Mouse (Mus musculus): ENCODE data around the gene Ccdc40.

Ccdc40 gene

GRCm38 (mm10) chr11:119281030-119281429, 52.7 kb downstream of the Ccdc40 start:
- in situ Hi-C loops (cut with MboI, MseI), result loop anchor here (25.0 kb wide), 1 partner anchor 994 kb away; the partner anchor contains the start of gene Usp36

- in situ Hi-C loops (cut with MboI, MseI), result loop anchor here (25.0 kb wide), 1 partner anchor 999 kb away; the partner anchor contains the start of gene Usp36
These were observed 57.6 kb downstream of the Ccdc40 start for GRCm38 (mm10) chr11:119285791-119286527.

GRCm38 (mm10) chr11:119287207-119287992, 59.0 kb downstream of the Ccdc40 start:
- in situ Hi-C loops (cut with MboI, MseI), result loop anchor here (25.0 kb wide), 1 partner anchor 1000 kb away; the partner anchor contains the start of gene Usp36

GRCm38 (mm10) chr11:119292861-119293260, 64.5 kb downstream of the Ccdc40 start:
- in situ Hi-C loops (cut with MboI, MseI), result loop anchor here (25.0 kb wide), 1 partner anchor 1006 kb away; the partner anchor contains the start of gene Usp36

- in situ Hi-C loops (cut with MboI, MseI), result loop anchor here (25.0 kb wide), 1 partner anchor 1011 kb away; the partner anchor contains the start of gene Usp36
These were observed 69.6 kb downstream of the Ccdc40 start for GRCm38 (mm10) chr11:119297996-119298395.

GRCm38 (mm10) chr11:119298917-119299316, 70.5 kb downstream of the Ccdc40 start:
- in situ Hi-C loops (cut with MboI, MseI), result loop anchor here (25.0 kb wide), 1 partner anchor 1012 kb away; the partner anchor contains the start of gene Usp36

GRCm38 (mm10) chr11:119299391-119300245, 71.2 kb downstream of the Ccdc40 start, which contains the start of gene Eif4a3:
Gene Eif4a3, minus strand, starts transcription at chr11:119300089.
- in situ Hi-C loops (cut with MboI, MseI), result loop anchor here (25.0 kb wide), 1 partner anchor 1012 kb away; the partner anchor contains the start of gene Usp36

GRCm38 (mm10) chr11:119300246-119300935, 72.0 kb downstream of the Ccdc40 start:
- in situ Hi-C loops (cut with MboI, MseI), result no loop called here

GRCm38 (mm10) chr11:119300986-119301385, 72.6 kb downstream of the Ccdc40 start:
- in situ Hi-C loops (cut with MboI, MseI), result no loop called here

- in situ Hi-C loops (cut with MboI, MseI), result no loop called here
These were observed 76.7 kb downstream of the Ccdc40 start for GRCm38 (mm10) chr11:119304904-119305712.

GRCm38 (mm10) chr11:119306762-119307657, 78.6 kb downstream of the Ccdc40 start:
- in situ Hi-C loops (cut with MboI, MseI), result no loop called here

- in situ Hi-C loops (cut with MboI, MseI), result no loop called here
These were observed 79.2 kb downstream of the Ccdc40 start, which contains the start of gene Card14 for GRCm38 (mm10) chr11:119307658-119307867. Gene Card14, plus strand, starts transcription at chr11:119307768.

GRCm38 (mm10) chr11:119307916-119308315, 79.5 kb downstream of the Ccdc40 start:
- in situ Hi-C loops (cut with MboI, MseI), result no loop called here

GRCm38 (mm10) chr11:119310621-119311020, 82.2 kb downstream of the Ccdc40 start:
- in situ Hi-C loops (cut with MboI, MseI), result no loop called here

GRCm38 (mm10) chr11:119314252-119314936, 86.0 kb downstream of the Ccdc40 start:
- in situ Hi-C loops (cut with MboI, MseI), result no loop called here

All from regulatory T cell (primary cell).